Mouse (Mus musculus) megakaryocyte, embryonic 14.5 days (primary cell): ENCODE measurements around the gene Dlx6.

Experiments used
- FLI1 ChIP-seq: IDR thresholded peaks from 2 replicates; pipeline ENCODE4 v1.6.1; 2012; ENCODE audit warnings: low read length, inconsistent platforms, mixed read lengths
- GATA1 ChIP-seq: IDR thresholded peaks from 3 replicates; pipeline ENCODE4 v1.6.1; 2012; ENCODE audit warnings: mixed read lengths, low read length, inconsistent platforms, borderline replicate concordance

DNA sequence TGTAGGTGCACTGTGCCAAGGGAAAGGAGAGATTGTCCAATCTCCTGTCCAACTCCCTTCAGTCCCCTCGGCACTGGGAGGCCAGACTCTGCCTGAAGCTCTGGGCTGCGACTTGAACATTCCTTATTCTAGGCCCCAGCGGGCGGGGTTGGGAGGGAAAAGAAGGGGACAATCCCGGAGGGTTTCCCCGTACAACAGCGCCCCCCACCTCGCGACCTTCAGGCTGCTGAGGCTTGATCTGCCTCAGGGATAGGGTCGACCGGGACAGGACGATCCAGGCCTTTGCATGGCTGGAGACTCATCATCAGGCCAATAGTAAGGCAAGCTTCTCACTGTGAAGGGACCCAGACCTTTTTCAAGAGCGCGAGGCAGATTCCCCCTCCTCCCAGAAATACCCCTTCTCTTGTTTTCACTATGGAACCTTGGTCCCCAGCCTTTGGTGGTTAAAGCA, 15.7 kb downstream of the Dlx6 start:
- TF ChIP-seq GATA1 (no peak), FLI1 (no peak)
